Mouse (Mus musculus) gastrocnemius, adult 18-20 months (tissue): ENCODE measurements at regions not wholly inside any gene's neighbourhood (a gene's known extent, or its start where the extent isn't known, plus 50 kb on each side); places are given as distances from the start of the nearest gene placed in this dataset.

ENCODE experiments used
- DNase-seq: peaks from one replicate; pipeline ENCODE4 v3.0.0; 2021; ENCODE audit warnings: low spot score

DNA sequence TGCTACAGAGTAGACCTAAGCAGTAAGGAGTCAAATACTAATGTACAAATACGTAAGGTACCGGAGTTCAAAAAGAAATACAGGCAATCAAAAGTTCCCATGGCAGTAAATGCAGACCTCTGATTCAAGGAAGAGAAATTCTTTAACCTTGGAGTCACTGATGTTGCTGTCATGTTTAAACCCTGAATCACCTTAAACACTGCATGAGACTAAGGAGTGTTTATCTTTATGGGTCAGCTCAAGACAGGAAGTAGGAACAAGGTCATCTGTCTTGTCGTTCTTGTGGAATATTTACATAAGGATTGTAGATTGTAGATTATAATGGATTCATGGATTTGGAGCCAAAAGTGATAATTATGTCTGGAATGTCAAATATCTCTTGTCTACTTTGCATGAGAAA is 1708.7 kb upstream of the Slc10a2 start:
- no peak for DNase-seq

- DNase-seq = no peak
Observed at GRCm38 (mm10) chr8:6807116-6807515, 1702.0 kb upstream of the Slc10a2 start.

DNA sequence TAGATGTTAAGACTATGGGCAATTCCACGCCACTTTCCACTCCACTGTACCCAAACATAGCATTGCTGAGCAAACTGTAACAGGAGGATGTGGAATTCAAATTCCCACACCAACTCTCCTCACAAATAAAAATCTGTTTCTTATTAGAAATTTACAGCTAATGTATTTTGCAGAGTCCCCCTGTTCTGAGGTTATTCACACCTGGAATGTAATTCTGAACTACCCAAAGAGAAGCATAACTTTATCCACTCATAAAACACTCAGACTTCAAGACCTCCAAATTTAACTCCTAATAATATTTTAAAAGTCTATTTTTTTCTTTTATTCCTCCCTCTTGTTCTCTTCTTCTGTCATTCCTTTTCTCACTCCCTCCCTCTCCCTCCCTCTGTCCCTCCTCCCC is 1698.0 kb upstream of the Slc10a2 start:
- no peak for DNase-seq

- no peak for DNase-seq
Observed at GRCm38 (mm10) chr8:6801076-6801475, 1695.9 kb upstream of the Slc10a2 start.

DNA sequence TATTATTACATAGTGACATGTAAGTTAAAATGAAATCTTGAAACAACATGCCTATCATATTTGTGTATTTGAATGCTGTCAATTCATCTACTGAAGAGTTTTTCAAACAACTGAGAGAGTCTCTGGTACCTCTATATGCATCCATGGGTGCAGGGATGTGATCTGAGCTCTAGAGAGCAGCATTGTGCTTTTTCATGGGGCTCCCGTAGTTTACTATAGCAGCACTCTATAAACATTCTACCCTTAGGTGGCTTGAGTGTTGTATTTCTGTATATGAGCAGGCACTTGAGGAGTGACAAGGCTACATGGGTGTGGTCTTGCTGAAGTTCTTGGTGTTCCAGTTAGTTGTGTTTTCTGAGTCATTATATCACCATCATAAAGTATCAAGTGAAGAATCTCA is 1683.9 kb upstream of the Slc10a2 start:
- no peak for DNase-seq

- DNase-seq = no peak
Observed at GRCm38 (mm10) chr8:6780983-6781382, 1675.8 kb upstream of the Slc10a2 start.

GRCm38 (mm10) chr8:6775103-6775502 is 1670.0 kb upstream of the Slc10a2 start:
- no peak for DNase-seq

DNA sequence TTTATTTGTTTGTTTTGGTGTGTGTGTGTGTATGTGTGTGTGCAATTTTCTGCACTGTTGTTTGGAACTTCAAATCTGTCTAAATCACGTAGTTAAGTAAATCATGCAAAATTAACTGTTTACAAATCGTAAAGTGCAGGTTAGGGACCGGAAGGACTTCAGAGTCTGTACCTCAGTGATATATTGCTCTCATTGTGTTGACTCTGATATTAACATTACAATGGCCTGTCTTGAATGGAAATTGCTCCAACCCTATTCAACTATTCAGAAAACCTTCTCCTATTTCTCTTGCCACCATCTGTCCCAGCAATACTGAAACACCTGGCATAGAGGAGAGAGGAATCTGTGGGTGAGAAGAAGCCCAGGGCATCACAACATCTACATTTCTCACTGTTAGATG is 1624.4 kb upstream of the Slc10a2 start:
- no peak for DNase-seq

DNA sequence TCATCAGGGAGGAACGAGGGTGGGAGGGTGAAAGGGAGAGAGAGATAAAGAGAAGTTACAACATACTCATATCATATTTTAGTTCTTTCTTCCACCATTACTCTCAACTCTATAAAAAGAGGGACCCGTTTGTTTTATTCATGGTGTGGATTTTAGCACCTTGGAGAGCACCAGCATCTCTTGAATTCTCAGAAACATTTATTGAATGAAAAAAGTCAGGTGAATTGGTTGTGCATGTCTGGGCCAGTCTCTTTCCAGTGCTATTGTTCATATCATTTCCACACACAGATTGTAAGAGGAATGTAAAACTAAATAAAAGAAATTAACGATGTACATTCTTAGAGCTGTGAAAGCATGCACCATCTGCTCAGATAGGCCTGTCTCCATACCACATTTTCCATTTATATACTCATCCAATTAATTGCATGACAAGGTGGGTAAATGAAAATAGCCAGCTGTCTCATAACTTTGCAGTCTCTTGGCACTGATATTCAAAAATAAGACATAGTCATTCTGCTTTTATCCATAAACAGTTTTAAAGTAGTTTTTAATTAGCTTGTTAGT is 1603.8 kb upstream of the Slc10a2 start:
- no peak for DNase-seq

GRCm38 (mm10) chr8:6688595-6688994 is 1583.4 kb upstream of the Slc10a2 start:
- no peak for DNase-seq

GRCm38 (mm10) chr8:6658860-6659259 is 1553.7 kb upstream of the Slc10a2 start:
- DNase-seq = no peak

GRCm38 (mm10) chr8:6657451-6657990 is 1552.4 kb upstream of the Slc10a2 start:
- DNase-seq = no peak

DNA sequence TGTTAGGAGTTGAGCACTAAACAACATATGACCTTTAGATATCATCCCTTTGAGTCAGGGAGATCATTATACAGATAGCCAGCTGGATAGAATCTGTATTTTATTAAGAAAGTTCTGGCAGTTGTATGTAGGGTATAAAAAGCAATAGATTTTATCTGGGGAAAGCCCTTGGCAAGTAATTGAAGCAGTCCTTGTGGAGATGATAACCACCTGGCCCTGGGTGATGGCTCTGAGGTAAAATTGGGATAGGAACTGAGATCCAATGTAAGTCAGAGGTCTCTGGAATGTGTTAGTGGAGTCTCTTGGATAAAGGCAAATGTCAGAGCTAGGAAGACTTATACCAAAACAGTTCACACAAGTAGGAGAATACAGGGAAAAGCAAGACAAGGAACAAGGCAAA is 1547.0 kb upstream of the Slc10a2 start:
- no peak for DNase-seq

DNA sequence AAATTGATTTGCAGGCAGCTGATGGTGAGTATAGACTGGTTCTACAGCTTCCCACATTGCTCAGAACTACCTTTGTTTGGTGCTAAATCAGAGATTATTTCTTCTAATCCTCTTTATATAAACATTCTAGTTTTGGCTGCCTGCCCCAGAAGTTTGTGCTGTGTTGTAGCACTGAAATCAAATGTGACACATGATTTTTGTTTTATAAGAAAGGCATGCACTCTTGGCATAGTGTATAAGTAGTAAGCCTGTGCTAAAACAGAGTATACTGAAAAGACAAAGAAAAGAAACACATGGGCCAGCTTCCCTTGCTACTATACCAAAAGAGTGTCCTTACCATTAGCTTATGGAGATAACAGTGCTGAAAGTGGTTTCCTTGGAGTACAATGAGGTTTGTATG is 1542.9 kb upstream of the Slc10a2 start:
- DNase-seq = no peak

- no peak for DNase-seq
Observed at GRCm38 (mm10) chr8:6645287-6645957, 1540.3 kb upstream of the Slc10a2 start.

GRCm38 (mm10) chr8:6644396-6644795 is 1539.2 kb upstream of the Slc10a2 start:
- DNase-seq = no peak

DNA sequence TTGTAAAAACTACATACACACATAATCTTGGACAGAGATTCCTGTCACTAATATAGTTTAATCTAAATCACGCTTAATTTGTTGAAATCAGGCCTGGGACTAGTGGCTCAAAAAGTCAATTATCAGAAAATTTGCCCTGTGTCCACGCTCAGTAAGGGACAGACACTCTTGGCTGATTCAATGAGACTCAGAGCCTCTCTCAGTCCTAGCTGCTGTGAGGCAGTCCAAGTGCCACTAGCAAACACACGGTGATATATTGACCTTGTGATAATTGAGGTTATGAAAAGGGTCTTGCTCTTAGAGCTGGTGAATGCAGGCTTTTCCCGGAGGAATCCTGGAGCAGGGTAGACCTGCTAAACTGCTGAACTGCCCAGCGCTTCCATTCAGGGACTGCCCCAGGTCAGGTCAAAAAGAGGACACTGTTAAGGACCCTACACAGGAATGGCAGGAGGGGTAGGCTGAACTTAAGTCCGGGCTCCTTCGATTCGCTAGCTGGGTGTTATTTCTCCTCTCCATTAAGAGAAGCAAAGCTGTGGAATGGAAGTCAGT is 1521.9 kb upstream of the Slc10a2 start:
- DNase-seq = no peak

DNA sequence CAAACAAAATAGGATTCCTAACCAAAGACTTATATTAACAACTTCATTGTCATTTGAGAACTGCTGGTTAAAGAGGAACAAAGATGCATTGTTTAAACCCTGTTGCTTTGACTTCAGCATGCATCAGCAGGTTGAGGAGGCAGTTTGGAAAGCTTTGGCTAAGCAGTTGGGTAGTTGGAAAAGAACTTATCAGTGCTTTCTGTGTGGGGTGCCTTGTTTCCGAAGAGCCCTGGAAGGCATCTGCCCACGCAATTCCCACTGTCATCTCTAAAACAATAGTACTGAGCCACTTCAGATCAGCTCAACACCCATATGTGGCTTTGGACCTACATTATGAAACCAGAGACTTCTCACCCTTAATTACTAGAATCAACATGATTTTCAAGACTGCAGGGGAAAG is 1503.7 kb upstream of the Slc10a2 start:
- no peak for DNase-seq

DNA sequence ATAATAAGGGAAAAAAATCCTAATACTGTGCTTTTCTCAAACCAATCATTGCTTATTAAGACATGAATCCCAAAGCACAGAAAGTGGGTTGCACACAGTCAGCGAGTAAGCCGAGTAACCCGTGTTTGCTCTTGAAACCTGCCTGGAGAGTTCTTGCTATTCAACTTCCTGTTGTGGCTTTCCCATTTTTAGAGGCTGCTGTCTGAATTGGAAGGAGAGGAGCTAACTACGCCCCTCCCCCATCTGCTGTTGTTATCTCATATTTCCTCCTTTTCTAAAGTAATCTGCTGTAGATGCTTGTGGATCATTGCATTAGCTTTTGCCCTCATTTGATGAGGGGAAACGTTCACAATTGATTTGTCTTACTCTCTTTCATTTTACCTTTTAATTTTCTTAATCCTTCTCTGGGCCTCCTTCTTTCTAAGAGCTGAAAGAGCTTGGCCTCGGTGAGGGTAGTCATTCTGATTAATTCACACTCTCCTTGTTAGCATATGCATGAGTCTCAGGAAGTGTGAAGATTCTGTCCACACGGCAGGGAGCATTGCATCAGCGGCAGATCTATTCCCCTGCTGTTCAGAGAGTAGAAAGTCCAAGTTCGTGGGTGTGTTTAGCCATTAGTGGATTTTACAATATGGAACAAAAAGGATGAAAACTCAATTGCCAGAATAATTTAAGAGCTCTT is 1501.8 kb upstream of the Slc10a2 start:
- no peak for DNase-seq

GRCm38 (mm10) chr8:6604232-6604804 is 1499.2 kb upstream of the Slc10a2 start:
- DNase-seq = no peak

- no peak for DNase-seq
Observed at GRCm38 (mm10) chr8:6590146-6590545, 1485.0 kb upstream of the Slc10a2 start.
